In genomic region chr12:73770771-73771170, GRCm38 (mm10) we compare ENCODE assay signal across 23 mouse cellular contexts.
A peak's percentile ranks its signal among the peaks of the same experiment; 100 is the strongest.
DNase-seq lines count a peak whose midpoint lies in the region; ATAC-seq lines count a peak whose summit lies in the region.
"Had no signal": no experiment of that assay in that cellular context is flagged by ENCODE, and none has a peak within 500 bp of the region (broad histone marks: within the 10 kb centered on the region; RNA-seq: fewer than 3 reads in every experiment).

No protein-coding gene starts in this region.

- no peak overlapping the region for H3K27ac ChIP-seq in embryonic facial prominence, embryonic 14.5 days (replicated peaks; ENCODE audit: low read depth, low read length)
- H3K27ac ChIP-seq in embryonic facial prominence, embryonic 10.5 days (replicated peaks) = no peak overlapping the region

- H3K9me3 ChIP-seq in embryonic facial prominence, embryonic 14.5 days (ENCODE audit: control insufficient read depth, low read length) = no peaks in the 10 kb centered on the region
- no peaks in the 10 kb centered on the region for H3K9me3 ChIP-seq in embryonic facial prominence, embryonic 10.5 days

- WGBS in embryonic facial prominence, embryonic 14.5 days = 73% methylated on average over 1 of the region's 1 CpGs
- WGBS in embryonic facial prominence, embryonic 10.5 days = 96% methylated on average over 1 of the region's 1 CpGs

- ATAC-seq in embryonic facial prominence, embryonic 14.5 days (ENCODE audit: low read depth) = no peak
- ATAC-seq in granulocyte monocyte progenitor cell, adult 5-6 weeks (replicated peaks; ENCODE audit: poor library complexity, severe bottlenecking) = no peak
- ATAC-seq: activated CD4-positive, CD25-positive, alpha-beta regulatory T cell, adult 4 months; CD4-positive, CD25-positive, alpha-beta regulatory T cell, adult 4 months; Patski had no signal

- no peak overlapping the region for H3K4me3 ChIP-seq in embryonic facial prominence, embryonic 14.5 days (ENCODE audit: low read depth, low read length)
- H3K4me3 ChIP-seq in embryonic facial prominence, embryonic 10.5 days = no peak overlapping the region

- H3K4me1 ChIP-seq in embryonic facial prominence, embryonic 14.5 days (ENCODE audit: control insufficient read depth, insufficient read depth, low read length) = no peaks in the 10 kb centered on the region
- no peaks in the 10 kb centered on the region for H3K4me1 ChIP-seq in embryonic facial prominence, embryonic 10.5 days

- no peak overlapping the region for H3K4me2 ChIP-seq in embryonic facial prominence, embryonic 14.5 days (ENCODE audit: low read depth, low read length)

- H3K9ac ChIP-seq in embryonic facial prominence, embryonic 14.5 days (ENCODE audit: low read depth, low read length) = no peak overlapping the region

- H3K36me3 ChIP-seq in embryonic facial prominence, embryonic 14.5 days (ENCODE audit: control insufficient read depth, insufficient read depth, low read length) = no peaks in the 10 kb centered on the region
- H3K36me3 ChIP-seq in embryonic facial prominence, embryonic 10.5 days (replicated peaks) = no peaks in the 10 kb centered on the region
- H3K36me3 ChIP-seq: G1E had no signal

- peak; percentile 57 for DNase-seq in embryonic facial prominence, embryonic 14.5 days (ENCODE audit: low spot score)
- no peak for DNase-seq in embryonic facial prominence, embryonic 10.5 days (ENCODE audit: low spot score)
- DNase-seq in Muller cell, postnatal 12 days (ENCODE audit: inconsistent ontology term) = peak; percentile 70
- peak; percentile 71 for DNase-seq in NIH3T3 (ENCODE audit: low read depth)
- no peak for DNase-seq in right cerebral cortex, adult 2 months (ENCODE audit: low spot score in 2 of 2)
- DNase-seq: adrenal gland, adult 2 months; adrenal gland, adult 8-10 months; adrenal gland, postnatal 10 days; adrenal gland, postnatal 14 days; adrenal gland, postnatal 25 days; adrenal gland, postnatal 36 days; B cell, adult 2 months; cerebellum, adult 11 months; cerebellum, adult 11-12 months; cerebellum, adult 18-20 months; cerebellum, adult 2 months; cerebellum, adult 8-10 months had no signal

- H3K27me3 ChIP-seq in embryonic facial prominence, embryonic 14.5 days (replicated peaks; ENCODE audit: control insufficient read depth, insufficient read depth, low read length) = no peaks in the 10 kb centered on the region
- no peaks in the 10 kb centered on the region for H3K27me3 ChIP-seq in embryonic facial prominence, embryonic 10.5 days (replicated peaks; ENCODE audit: low read depth, poor library complexity, severe bottlenecking)
- H3K27me3 ChIP-seq: CH12.LX, Patski had no signal

Comparison
In these comparisons a context has a peak if more than half of its experiments do, and no peak if none do; other contexts are left out.
1. DNase-seq: peak in embryonic facial prominence, embryonic 14.5 days (single experiment), Muller cell, postnatal 12 days (single experiment) and NIH3T3 (single experiment); none in embryonic facial prominence, embryonic 10.5 days (single experiment) and right cerebral cortex, adult 2 months (0 of 2).